Mouse (Mus musculus) lung, adult 18-20 months (tissue): Measurements from ENCODE around the gene Espnl.

Experiments used
- DNase-seq, 2 experiments: peaks; one replicate each; pipeline ENCODE4 v3.0.0; 2022; ENCODE audit warnings: mixed read lengths in 2 of 2

Espnl gene

DNA sequence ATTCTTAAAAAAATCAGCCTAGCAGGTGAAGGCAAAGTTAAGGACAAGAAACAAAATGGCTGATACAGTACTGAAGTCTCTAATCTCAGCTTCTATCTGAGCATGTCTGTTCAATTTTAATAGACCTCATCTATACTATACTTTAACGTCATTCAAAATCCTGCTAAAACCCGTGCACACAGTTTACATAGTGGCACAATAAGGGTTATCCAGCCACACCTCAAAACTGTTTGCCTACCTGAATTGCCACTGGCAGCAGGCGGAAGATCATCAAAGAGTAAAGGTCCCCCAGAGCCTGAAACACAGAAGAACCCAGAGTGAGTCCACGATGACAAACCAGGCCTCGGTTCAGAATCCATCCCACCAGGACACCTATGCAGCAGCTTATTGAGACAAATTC, 68.5 kb downstream of the Espnl start:
- DNase-seq = no peak

DNA sequence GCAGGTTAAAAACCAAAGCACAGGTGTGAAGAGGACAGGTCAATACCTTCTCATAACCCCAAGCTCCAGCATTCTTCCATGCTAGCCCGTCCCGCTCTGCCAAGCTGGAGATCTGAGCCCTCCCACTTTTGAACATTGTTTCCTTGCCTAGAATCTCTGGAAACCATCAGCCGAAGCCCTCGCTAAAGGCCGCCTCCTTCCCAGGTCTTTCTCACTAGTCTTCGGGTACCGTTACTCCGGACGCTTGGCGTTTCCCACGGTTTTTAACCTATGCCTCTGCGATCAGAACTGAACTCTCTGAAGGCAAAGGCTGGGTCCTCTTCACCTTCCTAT, 76.0 kb downstream of the Espnl start:
- no peak for DNase-seq
